Mouse (Mus musculus) neural tube, embryonic 10.5 days (tissue): ENCODE measurements around the gene Slc38a6.

Experiments used
- DNase-seq: peaks from one replicate; pipeline ENCODE4 v3.0.0-alpha.2; 2017; ENCODE audit warnings: low spot score; ENCODE audit errors: extremely low spot score

The Slc38a6 gene

GRCm38 (mm10) chr12:73383861-73384260 lies 97.3 kb downstream of the Slc38a6 start:
- no peak for DNase-seq

- no peak for DNase-seq
Measured at GRCm38 (mm10) chr12:73384747-73385146, 98.2 kb downstream of the Slc38a6 start.

GRCm38 (mm10) chr12:73392507-73392906 lies 105.9 kb downstream of the Slc38a6 start:
- no peak for DNase-seq

GRCm38 (mm10) chr12:73393018-73393417 lies 106.4 kb downstream of the Slc38a6 start:
- DNase-seq, result no peak

GRCm38 (mm10) chr12:73393881-73394291 lies 107.3 kb downstream of the Slc38a6 start:
- no peak for DNase-seq

GRCm38 (mm10) chr12:73394571-73394970 lies 108.0 kb downstream of the Slc38a6 start:
- DNase-seq, result no peak

- no peak for DNase-seq
Measured at GRCm38 (mm10) chr12:73399426-73399825, 112.8 kb downstream of the Slc38a6 start.

- no peak for DNase-seq
Measured at GRCm38 (mm10) chr12:73400481-73401025, 114.0 kb downstream of the Slc38a6 start.

- no peak for DNase-seq
Measured at GRCm38 (mm10) chr12:73401520-73402130, 115.0 kb downstream of the Slc38a6 start.

GRCm38 (mm10) chr12:73402137-73402712 lies 115.6 kb downstream of the Slc38a6 start:
- no peak for DNase-seq

GRCm38 (mm10) chr12:73402851-73403665 lies 116.5 kb downstream of the Slc38a6 start:
- DNase-seq, result no peak
